Mouse (Mus musculus): Measurements from ENCODE around the gene Zfp827. TPM values are rescaled to one million over a fixed set of nuclear protein-coding genes. Genes with fewer than 3 reads are reported as not detected.

Zfp827 gene
- total and polyA plus RNA-seq, 2 experiments from 2014 or later: 8.8 to 37.0 TPM

GRCm38 (mm10) chr8:79165276-79165675, 137.0 kb downstream of the Zfp827 start:
- ATAC-seq (ENCODE audit: low FRiP score): no peak
- 88% methylated on average over 3 of the region's 3 CpGs for WGBS

GRCm38 (mm10) chr8:79173606-79174005, 145.4 kb downstream of the Zfp827 start:
- H3K27me3 ChIP-seq (ENCODE audit: insufficient read depth, low read length): no peaks in the 10 kb centered on the region
- H3K36me3 ChIP-seq (ENCODE audit: insufficient read depth, low read length): peaks cover 8% of the 10 kb centered on the region
- 53% methylated on average over 4 of the region's 4 CpGs for WGBS
- no peaks in the 10 kb centered on the region for H3K4me1 ChIP-seq (ENCODE audit: insufficient read depth, low read length)
- no peak overlapping the region for H3K9ac ChIP-seq (replicated peaks; ENCODE audit: low read length, poor library complexity, severe bottlenecking)
- H3K4me3 ChIP-seq (ENCODE audit: low read depth, low read length): no peak overlapping the region
- no peak overlapping the region for H3K27ac ChIP-seq (ENCODE audit: low read depth, low read length)
- no peak overlapping the region for H3K4me2 ChIP-seq (ENCODE audit: low read depth, low read length, poor library complexity, severe bottlenecking)
- TF ChIP-seq CTCF (IDR thresholded peaks at IDR 0.05): no peak
- H3K9me3 ChIP-seq (ENCODE audit: low read length): no peaks in the 10 kb centered on the region
- ATAC-seq (ENCODE audit: low FRiP score) (no peak), DNase-seq (ENCODE audit: low spot score) (no peak)

More at GRCm38 (mm10) chr8:79165276-79165675, 137.0 kb downstream of the Zfp827 start:
- Histone ChIP-seq H3K4me2 (ENCODE audit: low read depth, low read length, poor library complexity, severe bottlenecking) (no peak overlapping the region), H3K4me1 (ENCODE audit: insufficient read depth, low read length) (no peaks in the 10 kb centered on the region), H3K27ac (ENCODE audit: low read depth, low read length) (no peak overlapping the region), H3K27me3 (ENCODE audit: insufficient read depth, low read length) (no peaks in the 10 kb centered on the region), H3K9ac (replicated peaks; ENCODE audit: low read length, poor library complexity, severe bottlenecking) (no peak overlapping the region), H3K9me3 (ENCODE audit: low read length) (no peaks in the 10 kb centered on the region), H3K4me3 (ENCODE audit: low read depth, low read length) (no peak overlapping the region), H3K36me3 (ENCODE audit: insufficient read depth, low read length) (peaks cover 3% of the 10 kb centered on the region)
- no peak for TF ChIP-seq CTCF (IDR thresholded peaks at IDR 0.05)
- DNase-seq (ENCODE audit: low spot score): no peak

GRCm38 (mm10) chr8:79175991-79176390, 147.8 kb downstream of the Zfp827 start:
- no peaks in the 10 kb centered on the region for H3K27me3 ChIP-seq (ENCODE audit: insufficient read depth, low read length)
- H3K4me3 ChIP-seq (ENCODE audit: low read depth, low read length): no peak overlapping the region
- WGBS: 66% methylated on average over 4 of the region's 4 CpGs
- no peaks in the 10 kb centered on the region for H3K4me1 ChIP-seq (ENCODE audit: insufficient read depth, low read length)
- DNase-seq (ENCODE audit: low spot score) (no peak), ATAC-seq (ENCODE audit: low FRiP score) (no peak)
- peaks cover 28% of the 10 kb centered on the region for H3K36me3 ChIP-seq (ENCODE audit: insufficient read depth, low read length)
- no peak overlapping the region for H3K4me2 ChIP-seq (ENCODE audit: low read depth, low read length, poor library complexity, severe bottlenecking)
- H3K9ac ChIP-seq (replicated peaks; ENCODE audit: low read length, poor library complexity, severe bottlenecking): no peak overlapping the region
- no peak for TF ChIP-seq CTCF (IDR thresholded peaks at IDR 0.05)
- no peaks in the 10 kb centered on the region for H3K9me3 ChIP-seq (ENCODE audit: low read length)
- no peak overlapping the region for H3K27ac ChIP-seq (ENCODE audit: low read depth, low read length)

GRCm38 (mm10) chr8:79179678-79180077, 151.4 kb downstream of the Zfp827 start:
- Histone ChIP-seq H3K4me3 (ENCODE audit: low read depth, low read length) (no peak overlapping the region), H3K36me3 (ENCODE audit: insufficient read depth, low read length) (peaks cover 40% of the 10 kb centered on the region), H3K4me1 (ENCODE audit: insufficient read depth, low read length) (no peaks in the 10 kb centered on the region), H3K9me3 (ENCODE audit: low read length) (no peaks in the 10 kb centered on the region), H3K4me2 (ENCODE audit: low read depth, low read length, poor library complexity, severe bottlenecking) (no peak overlapping the region), H3K27ac (ENCODE audit: low read depth, low read length) (no peak overlapping the region), H3K9ac (replicated peaks; ENCODE audit: low read length, poor library complexity, severe bottlenecking) (no peak overlapping the region), H3K27me3 (ENCODE audit: insufficient read depth, low read length) (no peaks in the 10 kb centered on the region)
- TF ChIP-seq CTCF (IDR thresholded peaks at IDR 0.05): no peak
- no peak for DNase-seq (ENCODE audit: low spot score)
- no peak for ATAC-seq (ENCODE audit: low FRiP score)
- 89% methylated on average over 6 of the region's 6 CpGs for WGBS

GRCm38 (mm10) chr8:79185488-79185887, 157.3 kb downstream of the Zfp827 start:
- no peak for TF ChIP-seq CTCF (IDR thresholded peaks at IDR 0.05)
- Histone ChIP-seq H3K36me3 (ENCODE audit: insufficient read depth, low read length) (peaks cover 48% of the 10 kb centered on the region), H3K27me3 (ENCODE audit: insufficient read depth, low read length) (no peaks in the 10 kb centered on the region), H3K9me3 (ENCODE audit: low read length) (no peaks in the 10 kb centered on the region), H3K4me1 (ENCODE audit: insufficient read depth, low read length) (no peaks in the 10 kb centered on the region), H3K27ac (ENCODE audit: low read depth, low read length) (no peak overlapping the region), H3K4me2 (ENCODE audit: low read depth, low read length, poor library complexity, severe bottlenecking) (no peak overlapping the region), H3K4me3 (ENCODE audit: low read depth, low read length) (no peak overlapping the region), H3K9ac (replicated peaks; ENCODE audit: low read length, poor library complexity, severe bottlenecking) (no peak overlapping the region)
- DNase-seq (ENCODE audit: low spot score) (no peak), ATAC-seq (ENCODE audit: low FRiP score) (no peak)
- WGBS: 92% methylated on average over 7 of the region's 7 CpGs

- H3K36me3 ChIP-seq (ENCODE audit: insufficient read depth, low read length): peaks cover 39% of the 10 kb centered on the region
Measured at GRCm38 (mm10) chr8:79190071-79190470, 161.8 kb downstream of the Zfp827 start.

More at GRCm38 (mm10) chr8:79190071-79190470, 161.8 kb downstream of the Zfp827 start:
- H3K27me3 ChIP-seq (ENCODE audit: insufficient read depth, low read length): no peaks in the 10 kb centered on the region
- TF ChIP-seq CTCF (IDR thresholded peaks at IDR 0.05): no peak
- H3K27ac ChIP-seq (ENCODE audit: low read depth, low read length): no peak overlapping the region
- H3K9me3 ChIP-seq (ENCODE audit: low read length): no peaks in the 10 kb centered on the region
- H3K4me3 ChIP-seq (ENCODE audit: low read depth, low read length): no peak overlapping the region
- DNase-seq (ENCODE audit: low spot score) (no peak), ATAC-seq (ENCODE audit: low FRiP score) (no peak)
- WGBS: 96% methylated on average over 10 of the region's 10 CpGs
- H3K9ac ChIP-seq (replicated peaks; ENCODE audit: low read length, poor library complexity, severe bottlenecking): no peak overlapping the region
- no peaks in the 10 kb centered on the region for H3K4me1 ChIP-seq (ENCODE audit: insufficient read depth, low read length)
- no peak overlapping the region for H3K4me2 ChIP-seq (ENCODE audit: low read depth, low read length, poor library complexity, severe bottlenecking)
